Mouse (Mus musculus): ENCODE data around the gene Ide.
"Not testable (repeated sequence)": the region's sequence is repeated elsewhere in the genome, so short reads cannot be mapped to it uniquely, and the experiment has no call there.

The Ide gene

DNA sequence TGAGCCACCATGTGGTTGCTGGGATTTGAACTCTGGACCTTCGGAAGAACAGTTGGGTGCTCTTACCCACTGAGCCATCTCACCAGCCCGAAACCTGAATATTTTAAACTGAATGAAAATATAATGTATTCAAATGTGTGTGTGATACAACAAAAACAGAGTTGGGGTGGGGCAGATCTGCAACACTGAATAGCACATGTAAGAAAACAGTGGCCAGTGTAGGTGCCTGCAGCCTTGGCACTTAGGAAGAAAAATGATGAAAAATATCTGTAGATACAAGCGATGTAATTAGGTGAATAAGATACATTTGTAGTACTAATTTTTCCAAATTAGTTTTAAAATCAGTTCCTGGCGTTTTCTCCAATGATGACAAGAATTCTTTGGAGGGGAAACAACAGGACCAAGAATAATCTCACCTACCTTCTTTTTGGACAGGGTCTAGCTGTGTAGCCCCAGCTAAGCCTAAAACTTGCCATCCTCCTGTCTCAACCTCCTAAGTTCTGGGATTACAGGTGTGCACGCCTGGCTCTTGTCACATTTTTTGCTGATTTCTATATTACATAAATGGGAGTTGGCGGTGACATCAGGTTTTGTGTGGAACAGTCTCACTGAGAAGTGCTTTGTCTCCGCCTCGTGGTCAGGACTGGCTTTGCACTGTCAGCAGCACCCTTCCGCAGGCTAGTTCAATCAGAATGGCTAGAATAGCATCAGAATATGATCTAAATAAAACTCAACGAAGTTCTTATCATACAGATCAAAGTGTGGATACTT, 72.1 kb downstream of the Ide start:
- peak; percentile 78 for DNase-seq (ENCODE audit: low read depth)

DNA sequence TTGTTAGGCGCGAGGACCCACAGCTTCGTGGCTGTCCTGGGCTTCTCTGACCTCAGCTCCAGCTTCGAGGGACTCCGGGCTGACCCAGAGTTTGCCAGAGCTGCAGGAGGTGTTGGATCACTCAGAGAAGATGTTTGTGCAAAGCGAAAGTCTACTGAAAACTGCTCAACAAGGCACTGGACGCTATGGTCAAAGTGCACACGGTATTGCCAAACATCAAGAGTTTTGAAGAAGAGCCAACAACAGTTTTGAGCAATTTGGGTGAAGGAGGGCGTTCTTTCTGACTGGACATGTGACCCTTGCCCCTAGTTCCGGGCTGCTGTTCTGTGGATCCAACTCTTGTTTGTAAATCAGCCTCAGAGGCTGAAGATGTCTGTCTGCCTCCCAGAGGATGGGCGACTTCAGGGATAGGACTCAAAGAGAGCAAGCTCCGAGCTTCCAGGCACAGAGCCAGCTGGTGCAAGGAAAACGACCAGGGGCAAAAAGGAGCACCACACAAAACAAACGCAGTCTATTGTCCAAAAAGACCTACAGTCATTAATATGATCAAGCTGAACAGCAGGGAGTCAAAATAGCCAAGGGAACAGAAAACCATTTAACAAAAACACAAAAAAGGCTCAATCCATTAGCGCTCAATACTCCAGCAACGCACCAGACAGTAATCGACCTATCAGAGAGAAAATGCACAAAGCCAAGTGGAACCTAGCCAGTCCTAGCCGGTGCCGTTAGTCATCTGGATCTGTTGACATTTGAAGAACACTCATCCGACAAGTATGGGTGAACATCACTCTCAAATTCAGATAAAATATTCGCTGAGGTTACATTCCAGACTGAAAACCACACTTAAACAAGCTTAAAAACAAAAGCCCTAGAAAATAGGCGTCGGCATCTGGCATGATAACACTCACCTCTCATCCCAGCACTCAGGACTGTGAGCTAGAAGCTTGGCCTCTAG, 73.4 kb downstream of the Ide start:
- DNase-seq (ENCODE audit: low read depth) = no peak

- DNase-seq (ENCODE audit: low read depth) = no peak
Measured at GRCm38 (mm10) chr19:37263566-37263942, 74.1 kb downstream of the Ide start.

DNA sequence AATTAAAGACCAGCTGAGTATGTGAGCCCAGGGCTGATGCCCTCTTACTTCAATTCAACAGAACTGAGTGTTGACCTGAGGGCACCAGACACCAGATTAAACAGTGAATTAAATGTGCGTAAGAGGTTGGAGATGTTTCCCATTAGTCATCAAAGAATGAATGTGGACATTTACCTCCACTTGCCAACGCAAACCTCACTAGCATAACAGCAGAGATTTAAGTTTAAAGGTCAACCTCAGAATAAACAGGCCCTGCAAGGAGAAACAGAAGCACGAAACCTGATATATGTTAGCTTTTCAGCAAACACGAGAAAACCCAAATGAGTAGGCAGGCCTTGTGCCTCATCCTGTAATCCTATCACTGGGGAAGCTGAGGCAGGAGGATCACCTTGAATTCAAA, 75.3 kb downstream of the Ide start:
- DNase-seq (ENCODE audit: low read depth) = no peak

- DNase-seq (ENCODE audit: low read depth) = no peak
Measured at GRCm38 (mm10) chr19:37255321-37255720, 82.3 kb downstream of the Ide start.

- DNase-seq (ENCODE audit: low read depth) = no peak
Measured at GRCm38 (mm10) chr19:37252104-37252503, 85.5 kb downstream of the Ide start.

- DNase-seq (ENCODE audit: low read depth) = no peak
Measured at GRCm38 (mm10) chr19:37248199-37248598, 89.5 kb downstream of the Ide start.

DNA sequence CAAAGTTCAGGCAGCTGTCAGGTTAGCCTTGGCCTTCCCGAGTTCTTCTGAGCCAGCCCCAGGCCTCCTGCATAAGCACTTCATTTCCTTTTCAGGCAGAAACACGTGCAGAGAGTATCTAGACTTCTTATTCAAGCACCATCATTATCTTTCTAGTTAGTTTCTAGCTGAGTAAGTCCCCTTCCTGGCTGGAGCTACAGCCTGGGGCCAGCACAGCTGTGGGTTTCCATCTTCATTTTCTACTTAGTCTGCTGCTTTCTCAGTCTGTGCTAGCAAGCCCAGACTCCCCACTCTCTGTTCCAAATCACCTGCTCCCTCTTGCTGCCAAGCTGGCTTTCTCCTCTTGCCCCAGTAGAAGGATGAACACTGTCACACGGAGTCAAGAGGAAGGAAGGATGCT, 90.8 kb downstream of the Ide start:
- no peak for DNase-seq (ENCODE audit: low read depth)

- DNase-seq (ENCODE audit: low read depth) = no peak
Measured at GRCm38 (mm10) chr19:37242707-37243106, 94.9 kb downstream of the Ide start.

GRCm38 (mm10) chr19:37241201-37241600, 96.5 kb downstream of the Ide start:
- DNase-seq (ENCODE audit: low read depth) = peak; percentile 23

DNA sequence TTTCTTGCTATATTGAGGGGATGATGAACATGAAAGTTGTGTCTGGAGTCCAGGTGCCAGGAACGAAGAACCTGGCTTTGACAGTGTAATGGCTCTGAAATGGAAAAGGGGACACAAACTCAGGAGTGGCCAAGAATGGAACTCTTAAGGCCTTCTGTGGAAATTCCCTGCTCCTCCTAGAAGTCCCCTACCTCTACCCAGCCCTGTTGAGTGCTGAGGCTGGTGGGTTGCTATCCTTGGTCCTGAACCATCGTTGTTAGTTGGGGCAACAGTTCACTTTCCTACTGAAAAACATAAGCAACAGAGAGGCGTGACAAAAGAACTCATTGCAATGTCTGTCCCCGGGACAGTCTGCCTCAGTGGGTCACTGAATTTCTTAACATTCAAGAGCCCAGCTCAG, 98.6 kb downstream of the Ide start:
- peak; percentile 12 for DNase-seq (ENCODE audit: low read depth)

DNA sequence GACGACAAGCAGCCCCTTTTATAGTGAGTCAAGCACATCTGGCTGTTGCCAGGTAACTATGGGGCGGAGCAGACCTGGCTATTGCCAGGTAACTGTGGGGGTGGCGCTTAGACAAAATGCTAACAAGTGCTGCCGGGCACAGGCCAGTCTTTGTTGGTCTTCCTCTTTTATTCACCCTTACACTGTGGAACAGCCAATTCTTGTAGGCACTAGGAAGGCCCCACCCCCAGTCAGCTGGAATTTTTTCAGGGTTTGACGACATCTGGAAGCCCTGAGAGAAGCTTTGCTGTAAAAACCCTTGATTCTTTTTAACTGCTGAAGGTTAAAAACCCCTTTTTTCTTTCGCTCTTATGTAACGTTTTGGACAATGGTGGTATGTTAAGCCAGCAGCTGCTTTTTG, 99.0 kb downstream of the Ide start:
- DNase-seq (ENCODE audit: low read depth) = no peak

DNA sequence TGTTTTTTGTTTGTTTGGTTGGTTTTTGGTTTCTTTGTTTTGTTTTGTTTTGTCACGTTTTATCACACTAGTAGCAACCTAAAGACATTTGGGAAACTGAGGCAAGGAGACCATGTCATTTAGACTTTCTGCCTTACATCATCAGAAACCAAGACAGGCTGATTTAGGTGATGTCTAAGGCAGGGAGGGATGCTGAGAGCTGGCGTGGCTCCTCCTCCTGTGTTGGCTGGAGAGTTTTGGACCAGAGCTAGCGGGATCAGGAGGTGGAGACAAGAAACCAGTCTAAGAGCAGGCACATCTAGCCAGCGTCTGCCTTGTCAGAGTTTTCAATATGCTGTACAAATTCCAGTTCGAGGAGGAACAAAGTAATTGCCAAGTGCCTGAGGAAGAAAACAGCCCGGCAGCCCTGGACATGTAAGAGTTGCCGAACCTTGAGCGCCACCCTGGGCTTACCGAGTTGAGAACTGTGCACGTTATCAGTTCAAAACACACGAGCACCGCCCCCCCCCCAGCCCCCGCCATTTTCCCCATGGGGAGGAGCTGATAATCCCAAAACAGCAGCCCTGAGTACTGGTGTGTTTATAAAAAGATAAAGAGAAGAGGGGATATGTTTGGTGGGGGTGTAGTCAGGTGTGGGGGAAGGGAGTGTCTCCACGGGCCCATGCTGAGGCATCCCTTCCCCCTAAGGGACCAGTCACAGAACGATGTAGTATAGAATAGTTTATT, 99.8 kb downstream of the Ide start:
- no peak for DNase-seq (ENCODE audit: low read depth)

- no peak for DNase-seq (ENCODE audit: low read depth)
Measured at GRCm38 (mm10) chr19:37237306-37237705, 100.3 kb downstream of the Ide start.

GRCm38 (mm10) chr19:37235818-37236217, 101.8 kb downstream of the Ide start:
- no peak for DNase-seq (ENCODE audit: low read depth)

DNA sequence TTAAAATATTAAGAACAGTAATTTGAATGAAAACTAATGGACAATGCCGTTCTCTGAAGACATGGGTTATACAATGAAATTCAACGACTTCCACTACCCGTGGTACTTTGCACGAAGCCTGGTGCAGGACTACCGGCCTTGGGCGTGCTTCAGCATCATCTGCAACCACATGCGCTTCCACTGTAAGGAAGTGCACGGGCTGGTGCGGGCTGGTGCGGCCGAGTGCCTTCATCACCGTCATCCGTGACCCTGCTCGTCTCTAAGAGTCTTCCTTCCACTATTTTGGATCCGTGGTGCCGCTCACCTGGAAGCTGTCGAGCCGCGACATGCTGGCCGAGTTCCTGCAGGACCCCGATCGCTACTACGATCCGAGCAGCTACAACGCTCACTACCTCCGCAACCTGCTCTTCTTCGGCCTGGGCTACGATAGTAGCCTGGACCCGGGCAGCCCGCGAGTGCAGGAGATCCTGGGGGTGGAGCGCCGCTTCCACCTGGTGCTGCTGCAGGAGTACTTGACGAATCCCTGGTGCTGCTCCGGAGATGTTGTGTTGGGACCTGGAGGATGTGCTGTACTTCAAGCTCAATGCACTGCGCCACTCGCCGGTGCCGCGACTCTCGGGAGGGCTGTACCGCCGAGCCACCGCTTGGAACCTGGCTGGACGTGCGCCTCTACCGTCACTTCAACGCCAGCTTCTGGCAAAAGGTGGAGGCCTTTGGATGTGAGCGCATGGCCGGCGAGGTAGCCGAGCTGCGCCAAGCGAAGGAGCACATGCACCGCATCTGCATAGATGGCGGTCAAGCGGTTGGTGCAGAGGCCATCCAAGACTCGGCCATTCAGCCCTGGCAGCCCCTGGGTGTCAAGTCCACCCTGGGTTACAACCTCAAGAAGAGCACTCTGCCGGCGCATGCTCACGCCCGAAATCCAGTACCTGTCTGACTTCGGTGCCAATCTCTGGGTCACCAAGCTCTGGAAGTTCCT, 103.8 kb downstream of the Ide start:
- no peak for DNase-seq (ENCODE audit: low read depth)

- DNase-seq (ENCODE audit: low read depth) = not testable (repeated sequence)
Measured at GRCm38 (mm10) chr19:37232598-37232997, 105.1 kb downstream of the Ide start.

DNA sequence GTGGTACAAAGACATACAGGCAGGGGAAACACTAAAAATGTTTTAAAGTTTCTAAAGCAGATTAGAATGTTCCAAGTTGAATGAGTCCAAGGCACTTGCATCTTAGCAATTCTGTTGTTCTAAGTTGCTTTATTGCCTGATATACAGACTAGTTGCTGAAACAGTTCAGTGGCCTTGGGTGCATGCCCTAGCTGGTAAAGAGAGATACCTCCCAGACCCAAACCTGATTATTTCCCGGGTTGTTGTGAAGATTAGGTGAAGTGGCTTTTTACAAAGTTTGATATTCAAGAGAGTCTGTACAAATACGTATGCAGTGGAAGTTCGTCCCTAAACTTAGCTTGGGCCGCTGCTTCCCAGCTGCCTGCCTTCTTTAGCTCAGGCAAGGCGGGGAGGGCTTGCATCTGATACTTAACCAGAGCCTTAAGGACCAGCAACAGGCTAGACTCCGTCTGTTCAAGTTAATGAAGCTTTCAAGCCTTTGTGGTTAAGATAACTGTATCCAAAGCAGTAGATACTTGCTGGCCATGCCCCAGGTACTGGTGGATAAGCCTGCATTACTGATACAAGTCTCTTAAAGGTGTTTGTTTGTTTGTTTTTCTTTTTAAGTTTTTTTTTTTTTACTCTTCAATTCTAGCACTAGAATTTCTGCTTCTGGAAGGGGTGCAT, 112.3 kb downstream of the Ide start:
- no peak for DNase-seq (ENCODE audit: low read depth)

All from naive thymus-derived CD4-positive, alpha-beta T cell, adult 2 months (primary cell).